Mouse (Mus musculus) kidney, postnatal 0 days (tissue): ENCODE measurements around the gene Ankrd10. TPM values are rescaled to one million over a fixed set of nuclear protein-coding genes. Genes with fewer than 3 reads are reported as not detected.

Experiments
- ATAC-seq: fragments of 200-750 bp; cut with Nextera tagmentation; replicated peaks from 2 replicates; pipeline ENCODE4 v1.8.0; 2017; ENCODE audit warnings: low read depth, moderate number of reproducible peaks, moderate TSS enrichment, moderate library complexity; ENCODE audit not compliant: low FRiP score
- DNase-seq: peaks from one replicate; pipeline ENCODE4 v3.0.0-alpha.2; 2016; ENCODE audit warnings: low spot score
- H3K27ac ChIP-seq: fragments of 300-500 bp; sonication (generic); 2 replicates; pipeline ENCODE4 v1.5.1; 2014; ENCODE audit warnings: mild to moderate bottlenecking
- H3K27me3 ChIP-seq: fragments of 300-500 bp; sonication (generic); 2 replicates; pipeline ENCODE4 v1.6.1; 2014; ENCODE audit warnings: low read length, mixed read lengths; ENCODE audit not compliant: insufficient read depth
- H3K36me3 ChIP-seq: fragments of 300-500 bp; sonication (generic); 2 replicates; pipeline ENCODE4 v1.6.1; 2014; ENCODE audit warnings: low read length, mixed read lengths; ENCODE audit not compliant: insufficient read depth
- H3K4me1 ChIP-seq: fragments of 300-500 bp; sonication (generic); replicated peaks from 2 replicates; pipeline ENCODE4 v1.6.1; 2014; ENCODE audit warnings: antibody characterized with exemption, low read length, mixed read lengths; ENCODE audit not compliant: insufficient read depth
- H3K4me2 ChIP-seq: fragments of 300-500 bp; sonication (generic); 2 replicates; pipeline ENCODE4 v1.6.1; 2014; ENCODE audit warnings: mild to moderate bottlenecking, low read length, moderate library complexity, mixed read lengths
- H3K4me3 ChIP-seq: fragments of 300-500 bp; sonication (generic); replicated peaks from 2 replicates; pipeline ENCODE4 v1.5.1; 2014; ENCODE audit warnings: low read depth, low read length
- H3K9ac ChIP-seq: fragments of 300-500 bp; sonication (generic); 2 replicates; pipeline ENCODE4 v1.6.1; 2014; ENCODE audit warnings: low read depth, low read length
- H3K9me3 ChIP-seq: fragments of 300-500 bp; sonication (generic); replicated peaks from 2 replicates; pipeline ENCODE4 v1.6.1; 2016; ENCODE audit warnings: low read length, inconsistent platforms, mixed read lengths
- CTCF ChIP-seq: IDR thresholded peaks from 2 replicates; pipeline ENCODE4 v1.5.1; 2016; ENCODE audit warnings: antibody characterized with exemption, low read depth, mild to moderate bottlenecking, moderate library complexity
- WGBS: fragments of 180-500 bp; shearing (Covaris S2); extraction: QIAGEN DNeasy Blood & Tissue Kit; methylation state at CpG from one replicate; pipeline ENCODE4 v1.1.7; 2014; 5-methylcytosine and 5-hydroxymethylcytosine counted together
- microRNA-seq: library from miRNA; unstranded; fragments of <30 nt; microRNA quantifications from one replicate; pipeline ENCODE4, GENCODE M21; 2016
- polyA plus RNA-seq: library from polyadenylated mRNA; unstranded; fragments of >200 nt; fragmentation: Nextera tagmentation; extraction: Ambion mirVana; gene quantifications from 2 replicates; pipeline ENCODE4 v1.2.1, GENCODE M21; 2015

Ankrd10 gene
- polyA plus RNA-seq, 1 experiment from 2014 or later: 67.2 TPM

- Histone ChIP-seq H3K4me1 (no peaks in the 10 kb centered on the region), H3K27ac (no peak overlapping the region), H3K4me3 (no peak overlapping the region), H3K9ac (no peak overlapping the region), H3K4me2 (no peak overlapping the region), H3K27me3 (no peaks in the 10 kb centered on the region), H3K36me3 (peaks cover 12% of the 10 kb centered on the region), H3K9me3 (no peaks in the 10 kb centered on the region)
- 89% methylated on average over 7 of the region's 7 CpGs for WGBS
- TF ChIP-seq CTCF: no peak
- DNase-seq (no peak), ATAC-seq (no peak)
Measured at GRCm38 (mm10) chr8:11564721-11565120, 70.8 kb downstream of the Ankrd10 start.

DNA sequence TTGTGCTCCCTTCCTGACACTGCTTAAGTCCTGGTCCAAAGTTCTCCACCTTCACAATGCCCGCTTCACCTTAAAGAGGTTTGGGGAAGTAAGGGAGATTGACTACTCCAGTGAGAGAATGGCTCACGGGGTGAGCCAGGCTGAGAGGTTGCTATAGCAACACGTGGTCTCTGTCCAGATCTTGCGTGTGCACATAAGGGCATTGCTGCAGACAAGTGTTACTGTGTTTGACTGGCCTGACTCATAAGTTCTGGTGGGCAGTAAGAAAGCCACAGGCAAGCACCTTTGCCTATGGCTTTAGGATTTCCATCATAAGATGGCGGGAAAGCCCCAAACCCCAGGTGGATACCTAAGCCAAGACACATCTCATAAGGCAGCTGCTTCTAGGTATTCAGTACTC is 71.3 kb downstream of the Ankrd10 start:
- Histone ChIP-seq H3K9ac (no peak overlapping the region), H3K27ac (no peak overlapping the region), H3K4me3 (no peak overlapping the region), H3K4me2 (no peak overlapping the region), H3K36me3 (peaks cover 12% of the 10 kb centered on the region), H3K27me3 (no peaks in the 10 kb centered on the region), H3K4me1 (peaks cover 5% of the 10 kb centered on the region), H3K9me3 (no peaks in the 10 kb centered on the region)
- no peak for ATAC-seq
- DNase-seq: no peak
- TF ChIP-seq CTCF: no peak
- WGBS: 84% methylated on average over 5 of the region's 5 CpGs

Small RNA genes lying within 50 kb of the gene (microRNA-seq; reads per million reads assigned to microRNA genes)
- gene Mir7238: 0.60 reads per million

Other genes starting within 250 kb of the Ankrd10 start
- gene Rab20, start 157.0 kb downstream of the Ankrd10 start, polyA plus RNA-seq: 44.3 and 48.0 TPM in 2 replicates
- 111 and 115 TPM in 2 replicates for gene Naxd, start 138.3 kb downstream of the Ankrd10 start, polyA plus RNA-seq
- gene Cars2, start 85.0 kb downstream of the Ankrd10 start, polyA plus RNA-seq: 16.7 and 17.0 TPM in 2 replicates
- gene Ing1, start 80.2 kb downstream of the Ankrd10 start, polyA plus RNA-seq: 36.3 and 36.9 TPM in 2 replicates
- gene 1700016D06Rik, start 65.3 kb upstream of the Ankrd10 start, polyA plus RNA-seq: not detected in 2 replicates
- gene Arhgef7, start 92.0 kb upstream of the Ankrd10 start, polyA plus RNA-seq: 27.3 and 29.0 TPM in 2 replicates
- 1.5 TPM in 2 replicates for gene Tex29, start 204.7 kb upstream of the Ankrd10 start, polyA plus RNA-seq